Mouse (Mus musculus) retina, embryonic 14.5 days (tissue): ENCODE results near the gene Shld2.

ENCODE experiments used
- DNase-seq: peaks from one replicate; pipeline ENCODE4 v3.0.0-alpha.2; 2015; ENCODE audit warnings: low spot score

Gene Shld2

GRCm38 (mm10) chr14:34310234-34310965 is at the start of gene Shld2, which contains the start of gene Glud1:
Gene Shld2, minus strand, starts transcription at chr14:34310493.
Gene Glud1, plus strand, starts transcription at chr14:34310727.
- DNase-seq, result peak; percentile 95

GRCm38 (mm10) chr14:34359676-34360244 is 49.5 kb upstream of the Shld2 start:
- DNase-seq, result no peak

GRCm38 (mm10) chr14:34357671-34358455 is 47.6 kb upstream of the Shld2 start:
- no peak for DNase-seq

- DNase-seq, result no peak
These were observed 45.0 kb upstream of the Shld2 start, which contains the start of gene Fam25c for GRCm38 (mm10) chr14:34355301-34355700. Gene Fam25c, minus strand, starts transcription at chr14:34355433.

- no peak for DNase-seq
These were observed 44.2 kb upstream of the Shld2 start for GRCm38 (mm10) chr14:34354456-34354855.

GRCm38 (mm10) chr14:34353326-34353725 is 43.0 kb upstream of the Shld2 start:
- no peak for DNase-seq

- no peak for DNase-seq
These were observed 42.2 kb upstream of the Shld2 start for GRCm38 (mm10) chr14:34352523-34352922.

GRCm38 (mm10) chr14:34351660-34352059 is 41.4 kb upstream of the Shld2 start:
- no peak for DNase-seq

- no peak for DNase-seq
These were observed 38.7 kb upstream of the Shld2 start for GRCm38 (mm10) chr14:34349007-34349406.

GRCm38 (mm10) chr14:34348301-34348700 is 38.0 kb upstream of the Shld2 start:
- no peak for DNase-seq

- no peak for DNase-seq
These were observed 36.8 kb upstream of the Shld2 start for GRCm38 (mm10) chr14:34347084-34347483.

GRCm38 (mm10) chr14:34345771-34346566 is 35.7 kb upstream of the Shld2 start:
- DNase-seq, result peak; percentile 29

GRCm38 (mm10) chr14:34344361-34344760 is 34.1 kb upstream of the Shld2 start:
- no peak for DNase-seq

- no peak for DNase-seq
These were observed 32.8 kb upstream of the Shld2 start for GRCm38 (mm10) chr14:34343078-34343477.

- no peak for DNase-seq
These were observed 31.7 kb upstream of the Shld2 start for GRCm38 (mm10) chr14:34341993-34342392.

- no peak for DNase-seq
These were observed 29.2 kb upstream of the Shld2 start for GRCm38 (mm10) chr14:34339446-34339845.

- no peak for DNase-seq
These were observed 22.2 kb upstream of the Shld2 start for GRCm38 (mm10) chr14:34332476-34332875.

GRCm38 (mm10) chr14:34331886-34332285 is 21.6 kb upstream of the Shld2 start:
- DNase-seq, result no peak

- DNase-seq, result no peak
These were observed 20.4 kb upstream of the Shld2 start for GRCm38 (mm10) chr14:34330657-34331158.

- no peak for DNase-seq
These were observed 17.3 kb upstream of the Shld2 start for GRCm38 (mm10) chr14:34327618-34328017.

- DNase-seq, result no peak
These were observed 16.3 kb upstream of the Shld2 start for GRCm38 (mm10) chr14:34326606-34327005.

- no peak for DNase-seq
These were observed 13.3 kb upstream of the Shld2 start for GRCm38 (mm10) chr14:34323576-34324085.
